Mouse (Mus musculus): Measurements from ENCODE around the gene Fcho2. TPM values are rescaled to one million over a fixed set of nuclear protein-coding genes. Genes with fewer than 3 reads are reported as not detected.

The Fcho2 gene
- 59.6 TPM for polyA plus RNA-seq (2014; fragmentation: Illumina TruSeq; extraction: RNeasy Lipid Tissue Mini Kit (QIAGEN cat#74804); ENCODE audit: low read depth, low replicate concordance)

DNA sequence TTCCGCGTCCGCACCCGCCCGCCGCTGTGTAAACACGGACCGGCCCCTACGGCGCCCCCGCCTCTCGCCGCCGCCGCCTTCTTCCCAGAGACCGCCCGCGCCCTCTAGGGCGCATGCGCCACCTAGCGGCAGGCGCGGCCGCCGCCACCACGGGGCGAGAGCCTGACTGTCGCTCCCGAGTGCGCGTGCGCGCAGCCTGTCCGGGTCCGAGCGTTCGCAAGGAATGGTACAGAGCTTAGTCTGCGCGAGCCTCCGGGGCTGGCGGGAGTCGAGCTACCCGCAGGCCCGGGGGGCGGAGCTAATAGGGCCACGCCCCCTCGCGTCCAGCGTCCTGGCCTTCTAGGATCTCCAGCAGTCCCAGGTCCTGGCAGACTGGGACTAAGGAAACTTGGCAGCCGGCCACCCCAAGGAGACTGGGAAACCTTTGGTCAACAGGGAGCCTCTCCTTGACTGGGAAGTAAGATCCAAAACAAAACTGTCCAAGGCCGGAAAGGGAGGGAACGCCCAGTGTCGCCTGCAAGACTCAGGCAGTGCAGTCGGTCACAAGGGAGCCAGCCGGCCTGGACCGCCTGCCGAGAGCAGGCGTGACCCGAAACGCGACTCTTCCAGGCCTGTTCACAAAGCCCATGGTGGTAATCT lies at the start of gene Fcho2:
TSS of gene Fcho2 (minus strand) at position 303 of the 639 bp plus-strand sequence.

GRCm38 (mm10) chr13:98694773-98695314 lies 120.4 kb downstream of the Fcho2 start, which contains the start of gene Tmem171:
TSS of gene Tmem171 (minus strand) at chr13:98694834.

Other genes with a start within 250 kb of the Fcho2 start
- gene Tmem174, start 178.0 kb downstream of the Fcho2 start, polyA plus RNA-seq (2014; fragmentation: Illumina TruSeq; extraction: RNeasy Lipid Tissue Mini Kit (QIAGEN cat#74804); ENCODE audit: low read depth, low replicate concordance): not detected
- gene Tmem171, start 120.6 kb downstream of the Fcho2 start, polyA plus RNA-seq (2014; fragmentation: Illumina TruSeq; extraction: RNeasy Lipid Tissue Mini Kit (QIAGEN cat#74804); ENCODE audit: low read depth, low replicate concordance): not detected
- 110 TPM for gene Tnpo1, start 110.9 kb upstream of the Fcho2 start, polyA plus RNA-seq (2014; fragmentation: Illumina TruSeq; extraction: RNeasy Lipid Tissue Mini Kit (QIAGEN cat#74804); ENCODE audit: low read depth, low replicate concordance)
- 1,025 TPM for gene 1700024P04Rik, start 169.1 kb upstream of the Fcho2 start, polyA plus RNA-seq (2014; fragmentation: Illumina TruSeq; extraction: RNeasy Lipid Tissue Mini Kit (QIAGEN cat#74804); ENCODE audit: low read depth, low replicate concordance)

All from testis, adult 10 weeks (tissue).